Mouse (Mus musculus): Measurements from ENCODE around the gene Myo7a.

Myo7a gene

DNA sequence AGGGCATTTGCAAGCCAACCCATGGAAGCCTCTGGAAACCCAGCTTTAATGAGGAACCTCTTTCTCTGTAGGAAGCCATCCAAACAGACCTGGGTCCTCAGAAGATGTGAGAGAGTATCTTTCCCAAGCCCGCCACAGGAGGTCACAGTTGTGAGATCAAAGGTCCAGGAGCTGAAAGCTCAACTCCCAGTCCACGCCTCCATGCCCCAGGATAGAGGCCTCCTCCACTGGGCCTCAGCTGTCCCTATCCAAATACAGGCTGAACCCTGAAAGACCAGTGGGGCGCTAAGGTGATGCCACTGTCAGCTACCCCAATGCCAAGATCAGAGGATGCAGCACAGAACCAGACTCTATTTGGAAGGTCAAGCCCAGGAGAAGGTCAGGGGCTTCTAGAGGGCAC is 23.3 kb upstream of the Myo7a start:
- DNase-seq (ENCODE audit: low spot score in 2 of 2) = no peak

DNA sequence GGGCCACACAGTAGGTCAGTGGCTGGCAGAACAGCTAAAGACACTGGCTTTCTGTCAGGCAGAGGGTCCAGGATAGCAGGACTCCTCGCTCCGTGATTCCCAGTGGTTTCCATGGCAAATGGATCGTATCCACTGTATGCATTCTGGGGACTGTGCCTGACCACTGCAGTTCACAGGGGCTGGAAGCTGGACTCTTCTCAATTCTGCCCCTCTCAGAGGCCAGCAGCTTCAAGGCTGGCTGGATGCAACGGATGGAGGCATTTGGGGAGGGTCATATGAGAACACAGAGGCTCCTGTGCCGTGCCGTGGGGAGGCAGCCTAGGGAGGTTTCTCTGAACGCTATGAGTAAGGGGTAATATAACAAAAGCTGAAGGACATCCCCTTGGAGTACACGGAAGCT is 22.9 kb upstream of the Myo7a start:
- DNase-seq (ENCODE audit: low spot score in 2 of 2) = no peak

DNA sequence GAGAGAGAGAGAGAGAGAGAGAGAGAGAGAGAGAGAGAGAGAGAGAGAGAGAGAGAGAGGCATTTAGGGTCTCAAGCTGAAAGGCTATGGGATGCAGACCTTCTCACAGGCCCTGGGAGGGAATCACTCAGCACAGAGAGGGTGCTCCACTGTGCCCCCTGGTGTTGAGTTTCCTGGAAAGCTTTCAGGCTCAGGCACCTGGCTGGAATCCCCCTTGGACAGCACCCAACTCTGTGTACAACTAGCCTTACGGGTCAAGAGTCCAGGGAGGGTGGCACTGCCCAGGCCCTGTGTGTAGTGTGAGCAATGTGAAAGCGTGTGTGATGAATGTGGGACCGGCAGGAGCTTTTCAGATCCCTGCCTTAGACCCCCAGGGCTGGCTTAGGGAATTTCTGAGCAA is 21.9 kb upstream of the Myo7a start:
- DNase-seq (ENCODE audit: low spot score in 2 of 2) = no peak

DNA sequence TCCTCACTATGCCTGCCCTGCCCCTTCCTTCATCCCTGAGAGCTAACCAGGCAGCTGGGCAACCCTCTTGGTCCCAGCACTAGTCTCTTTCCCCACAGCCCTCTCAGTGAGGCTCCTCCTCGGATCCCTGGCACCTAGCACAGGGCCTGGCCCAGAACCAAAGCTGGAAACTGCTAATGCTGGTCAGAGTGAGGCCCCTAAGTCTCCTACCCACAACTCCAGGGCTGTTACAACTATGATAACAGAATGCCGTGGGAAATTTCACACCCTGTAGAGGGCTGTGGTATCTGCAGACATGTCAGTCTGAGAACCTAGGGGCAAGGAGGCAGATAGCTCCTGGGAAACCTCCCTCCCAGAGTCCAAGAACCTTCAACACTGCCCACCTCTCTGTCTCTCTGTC is 21.3 kb upstream of the Myo7a start:
- no peak for DNase-seq (ENCODE audit: low spot score in 2 of 2)

DNA sequence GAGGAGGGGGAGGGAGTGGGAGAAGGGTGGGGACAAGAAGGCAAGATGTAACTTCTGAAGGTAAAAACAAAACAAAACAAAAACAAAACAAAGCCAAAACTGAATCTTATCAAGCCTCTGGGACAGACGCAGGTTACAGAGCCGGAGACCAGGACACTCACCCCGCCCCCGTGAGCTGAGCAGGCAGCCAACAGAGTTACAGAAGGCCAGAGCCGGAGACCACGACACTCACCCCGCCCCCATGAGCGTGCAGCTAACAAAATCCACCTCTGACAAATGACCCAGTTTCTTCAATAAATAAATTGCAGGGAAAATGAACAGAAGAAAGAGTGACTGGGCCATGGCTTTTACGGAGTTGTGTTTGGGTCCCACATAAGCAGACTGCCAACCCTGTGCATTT is 19.9 kb upstream of the Myo7a start:
- no peak for DNase-seq (ENCODE audit: low spot score in 2 of 2)

DNA sequence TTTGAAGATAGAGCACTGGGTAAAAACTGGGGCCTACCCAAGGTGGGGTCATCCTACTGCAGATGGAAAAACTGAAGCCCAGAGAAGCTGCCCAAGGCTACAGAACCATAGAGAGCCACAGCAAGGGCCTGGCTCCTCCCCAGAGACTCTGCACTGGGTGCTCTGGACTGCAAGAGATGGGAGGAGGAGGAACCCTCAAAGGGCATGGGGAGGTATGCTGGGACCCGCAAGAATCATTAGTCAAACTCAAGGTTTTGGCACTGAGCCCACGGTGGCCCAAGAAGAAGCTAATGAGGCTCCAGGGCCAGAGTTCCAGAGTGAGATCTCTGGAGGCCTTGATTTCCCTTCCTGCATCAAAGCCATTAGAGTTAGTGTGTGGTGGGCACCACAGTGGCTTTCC is 18.7 kb upstream of the Myo7a start:
- no peak for DNase-seq (ENCODE audit: low spot score in 2 of 2)

DNA sequence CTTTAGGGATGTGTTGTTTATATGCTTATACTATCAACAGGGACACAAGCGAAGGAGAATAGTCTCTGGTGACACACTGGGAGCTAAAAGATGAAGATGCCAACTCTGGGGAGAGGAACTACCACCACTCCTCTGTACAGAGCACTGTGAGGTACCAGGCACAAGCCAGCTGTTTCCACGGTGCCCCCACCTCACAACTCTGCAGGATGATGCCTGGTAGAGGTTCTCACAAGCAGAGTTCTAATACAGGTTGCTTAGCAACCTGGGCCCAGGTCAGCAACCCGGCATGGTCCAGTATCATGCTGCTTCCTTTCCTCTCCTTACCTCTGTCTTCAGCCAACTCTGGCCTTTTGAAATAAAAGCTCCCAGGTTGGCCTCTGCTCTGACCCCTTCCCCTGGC is 18.3 kb upstream of the Myo7a start:
- no peak for DNase-seq (ENCODE audit: low spot score in 2 of 2)

DNA sequence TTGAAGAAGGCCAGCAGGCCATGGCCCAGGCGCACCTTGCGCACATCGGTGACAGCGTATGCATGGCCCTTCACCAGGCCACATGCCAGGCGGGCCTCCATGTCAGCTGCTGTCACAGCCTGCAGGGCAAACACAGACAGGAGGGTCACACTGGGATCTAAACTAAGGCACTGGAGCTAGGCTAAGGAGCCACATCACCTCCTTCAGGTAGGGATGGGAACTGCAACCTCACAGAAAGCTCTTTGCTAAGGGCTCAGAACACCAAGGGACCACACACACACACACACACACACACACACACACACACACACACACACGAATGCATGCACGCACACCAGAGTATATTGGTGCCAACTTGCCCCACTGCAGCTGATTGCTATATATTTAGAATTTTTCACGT is 12.4 kb upstream of the Myo7a start:
- no peak for DNase-seq (ENCODE audit: low spot score in 2 of 2)

DNA sequence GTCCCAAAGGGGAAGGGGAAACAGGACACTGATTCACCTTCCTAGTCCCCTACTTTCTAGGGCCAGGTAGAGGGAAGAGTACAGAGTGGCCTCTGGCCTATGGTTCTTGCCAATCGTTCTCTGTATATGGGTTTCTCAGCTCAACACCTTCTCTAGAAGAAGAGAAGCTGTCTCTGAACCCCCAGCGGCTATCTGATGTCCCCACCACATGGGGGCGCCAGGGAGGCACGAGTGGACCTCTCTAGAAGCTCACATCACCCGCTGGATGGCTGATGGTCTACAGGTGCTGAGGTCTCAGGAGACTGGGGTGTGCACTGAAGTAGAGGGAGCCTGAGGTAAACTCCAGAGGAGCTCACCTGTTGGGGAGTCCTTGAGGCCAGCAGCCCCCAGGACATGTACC is 6.1 kb upstream of the Myo7a start:
- no peak for DNase-seq (ENCODE audit: low spot score in 2 of 2)

DNA sequence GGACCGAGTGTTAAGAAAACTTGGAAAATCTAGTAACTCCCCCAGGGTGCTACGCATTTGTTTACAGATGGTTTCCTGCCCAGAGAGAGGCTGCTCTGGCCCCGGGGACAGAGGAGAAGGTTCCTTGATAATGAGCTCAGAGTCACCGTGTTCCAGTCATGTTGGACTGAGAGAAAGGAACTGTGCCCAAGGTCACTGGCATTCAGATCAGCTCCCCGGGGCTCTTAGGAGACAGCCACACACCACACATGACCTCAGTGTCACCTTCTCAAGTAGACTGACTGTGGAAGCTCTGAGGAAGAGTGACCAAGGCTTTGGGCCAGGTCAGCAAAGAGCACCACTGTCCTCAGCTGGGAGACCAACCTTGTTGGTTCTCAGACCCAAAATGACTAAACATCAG is 5.4 kb upstream of the Myo7a start:
- DNase-seq (ENCODE audit: low spot score in 2 of 2) = no peak

DNA sequence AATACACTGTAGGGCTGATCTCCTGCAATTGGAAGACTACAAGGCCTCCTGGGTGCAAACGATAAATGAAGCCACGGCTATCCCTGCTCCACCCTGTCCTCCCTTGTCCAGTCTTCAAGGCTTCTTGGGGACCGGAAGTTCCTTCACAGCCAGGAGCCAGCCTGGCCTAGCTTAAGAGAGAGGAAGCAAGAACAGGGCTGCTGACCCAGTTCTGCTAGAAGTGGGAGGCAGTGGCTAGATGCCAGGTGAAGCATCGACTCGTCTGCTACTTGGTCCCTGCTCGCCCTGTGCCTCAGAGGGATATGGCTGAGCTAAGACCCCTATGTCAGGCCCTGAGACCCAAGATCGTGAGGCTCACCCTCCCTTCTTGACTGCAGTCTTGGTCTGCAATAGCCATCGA is 2.3 kb upstream of the Myo7a start:
- DNase-seq (ENCODE audit: low spot score in 2 of 2) = peak in 1 of 2 experiments; percentile 44

DNA sequence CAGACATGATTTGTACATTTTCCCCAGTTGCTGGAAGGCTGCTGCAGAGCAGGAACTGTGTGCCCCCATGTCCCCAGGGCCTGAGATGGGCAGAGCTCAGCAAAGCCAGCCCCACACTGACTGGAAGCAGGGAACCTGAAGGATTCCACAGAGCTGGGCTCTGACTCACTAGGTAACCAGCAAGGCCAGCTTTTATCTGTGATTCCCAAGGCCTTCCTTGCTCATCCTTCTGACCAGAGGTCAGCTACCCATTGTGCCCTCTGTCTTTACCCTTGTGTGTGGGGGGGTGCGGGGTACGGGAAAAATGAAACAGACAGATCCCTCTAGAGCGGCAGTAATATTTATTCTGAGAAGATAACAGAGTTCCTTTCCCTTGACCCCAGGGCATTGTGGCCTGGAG is 1.9 kb upstream of the Myo7a start:
- DNase-seq (ENCODE audit: low spot score in 2 of 2) = no peak

DNA sequence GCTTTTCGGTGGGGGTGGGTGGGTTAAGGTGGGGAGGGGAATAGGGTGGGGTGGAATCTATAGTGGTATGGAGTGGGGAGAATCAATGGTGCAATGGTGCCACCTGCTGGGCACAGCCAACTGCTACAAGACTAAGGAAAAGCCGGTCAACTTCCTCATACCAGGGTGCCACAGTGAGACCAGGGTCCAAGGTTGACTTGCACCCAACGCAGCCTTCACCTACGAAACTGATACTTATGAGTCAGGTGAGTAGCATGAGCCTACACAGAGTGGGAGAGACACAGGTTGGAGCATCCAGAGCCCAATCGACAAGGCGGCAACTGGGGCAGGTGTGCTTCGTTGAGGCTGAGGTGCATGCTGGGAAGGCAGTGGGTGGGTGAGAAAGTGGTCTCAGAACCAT is 1.0 kb upstream of the Myo7a start:
- peak; percentile 75 to 78 for DNase-seq (ENCODE audit: low spot score in 2 of 2)

DNA sequence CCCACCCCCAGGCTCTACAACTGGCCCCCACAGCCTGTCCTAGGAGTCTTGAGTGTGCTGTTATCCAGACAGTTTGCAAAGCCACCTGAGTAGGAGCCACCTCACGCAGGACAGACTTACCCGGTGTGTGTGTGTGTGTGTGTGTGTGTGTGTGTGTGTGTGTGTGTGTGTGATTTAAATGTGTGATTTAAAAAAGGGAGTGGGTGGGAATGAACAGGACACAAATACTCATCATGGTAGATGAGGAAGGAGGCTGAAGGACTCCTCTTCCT is 573 bp upstream of the Myo7a start:
- DNase-seq (ENCODE audit: low spot score in 2 of 2) = no peak

DNA sequence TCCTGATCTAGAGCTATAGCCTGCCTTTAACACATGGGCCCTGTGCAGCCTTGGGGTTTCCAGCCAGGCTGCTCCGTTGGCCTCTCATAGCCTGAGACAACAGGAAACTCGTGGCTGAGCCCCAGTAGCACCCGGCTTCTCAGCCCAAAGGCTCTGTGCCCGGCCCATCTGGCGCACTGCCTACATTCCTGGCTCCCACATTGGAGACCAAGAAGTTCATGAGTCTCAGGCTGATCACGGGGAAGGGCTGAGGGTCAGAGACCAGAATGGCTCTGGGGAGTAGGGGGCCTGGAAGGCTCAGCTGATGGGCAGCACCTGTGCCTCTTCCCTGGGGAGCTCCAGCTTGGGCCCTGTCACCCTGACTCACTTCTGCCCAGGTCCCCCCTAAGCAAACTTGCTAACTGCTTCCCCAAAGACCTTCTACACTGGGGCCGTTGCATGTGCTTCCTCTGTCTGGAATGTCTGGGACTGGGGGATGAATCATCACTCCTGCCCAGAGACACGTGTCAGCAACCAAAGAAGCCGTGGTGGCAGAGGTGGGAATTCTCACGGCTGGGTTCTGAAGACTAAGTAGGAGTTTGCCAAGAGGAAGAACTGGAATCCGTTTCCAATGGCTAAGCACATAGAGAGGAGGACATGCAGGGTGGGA is 2.2 kb downstream of the Myo7a start:
- DNase-seq (ENCODE audit: low spot score in 2 of 2) = peak in 1 of 2 experiments; percentile 24

DNA sequence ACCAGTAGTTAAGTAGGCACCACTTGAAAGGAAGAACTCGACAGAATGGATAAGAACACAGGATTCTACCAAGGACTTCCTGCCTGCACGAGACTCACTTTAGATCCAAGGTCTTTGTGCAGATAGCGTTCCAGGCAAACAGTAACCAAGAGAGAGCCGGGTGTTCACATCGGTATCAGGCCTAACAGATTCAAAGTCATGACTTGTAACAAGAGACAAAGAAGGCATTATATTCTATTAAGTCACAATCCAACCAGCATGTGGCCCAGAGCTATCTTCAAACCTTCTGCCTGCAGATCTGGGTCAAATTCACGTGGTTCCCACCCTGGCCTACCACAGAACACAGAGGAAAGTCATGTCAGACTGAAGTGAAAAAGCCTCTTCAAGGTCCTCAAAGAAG is 4.7 kb downstream of the Myo7a start:
- no peak for DNase-seq (ENCODE audit: low spot score in 2 of 2)

DNA sequence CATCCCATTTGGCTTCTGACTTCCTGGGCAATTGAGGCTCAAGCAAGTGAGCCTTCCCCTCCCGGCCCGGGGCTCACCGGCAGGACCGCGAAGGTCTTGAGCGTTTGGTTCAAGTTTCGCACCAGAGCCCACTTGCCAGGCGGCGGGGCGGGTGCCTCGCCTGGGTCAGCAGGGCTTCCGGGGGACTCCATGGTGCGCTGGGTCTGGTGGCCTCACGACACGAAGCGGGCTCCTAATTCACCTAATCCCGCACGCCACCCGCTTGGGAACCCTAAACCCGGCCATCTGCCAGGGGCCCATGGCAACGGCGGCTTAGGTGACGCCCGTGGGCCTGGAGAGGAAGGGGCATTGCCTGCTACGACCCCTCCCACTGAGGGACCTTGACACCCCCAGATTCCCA is 8.1 kb downstream of the Myo7a start:
- DNase-seq (ENCODE audit: low spot score in 2 of 2) = no peak

DNA sequence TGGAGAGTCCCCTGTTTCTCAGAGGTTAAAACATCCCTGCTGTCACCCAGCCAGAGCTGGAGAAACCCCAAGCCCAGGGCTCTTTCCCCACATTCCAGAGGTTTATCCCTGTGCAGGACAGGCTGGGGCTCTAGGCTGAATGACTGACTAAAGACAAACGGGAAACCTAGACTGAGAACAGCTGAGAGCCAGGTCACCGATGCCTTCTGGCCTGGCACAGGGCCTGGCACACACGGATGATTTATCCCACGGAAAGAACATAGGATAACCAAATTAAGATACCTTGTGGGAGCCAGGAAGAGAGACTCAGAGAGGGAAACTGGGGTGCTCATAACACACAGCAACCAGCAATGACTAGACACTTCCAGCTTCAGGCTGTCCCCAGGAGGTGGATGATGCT is 9.6 kb downstream of the Myo7a start:
- DNase-seq (ENCODE audit: low spot score in 2 of 2) = no peak

DNA sequence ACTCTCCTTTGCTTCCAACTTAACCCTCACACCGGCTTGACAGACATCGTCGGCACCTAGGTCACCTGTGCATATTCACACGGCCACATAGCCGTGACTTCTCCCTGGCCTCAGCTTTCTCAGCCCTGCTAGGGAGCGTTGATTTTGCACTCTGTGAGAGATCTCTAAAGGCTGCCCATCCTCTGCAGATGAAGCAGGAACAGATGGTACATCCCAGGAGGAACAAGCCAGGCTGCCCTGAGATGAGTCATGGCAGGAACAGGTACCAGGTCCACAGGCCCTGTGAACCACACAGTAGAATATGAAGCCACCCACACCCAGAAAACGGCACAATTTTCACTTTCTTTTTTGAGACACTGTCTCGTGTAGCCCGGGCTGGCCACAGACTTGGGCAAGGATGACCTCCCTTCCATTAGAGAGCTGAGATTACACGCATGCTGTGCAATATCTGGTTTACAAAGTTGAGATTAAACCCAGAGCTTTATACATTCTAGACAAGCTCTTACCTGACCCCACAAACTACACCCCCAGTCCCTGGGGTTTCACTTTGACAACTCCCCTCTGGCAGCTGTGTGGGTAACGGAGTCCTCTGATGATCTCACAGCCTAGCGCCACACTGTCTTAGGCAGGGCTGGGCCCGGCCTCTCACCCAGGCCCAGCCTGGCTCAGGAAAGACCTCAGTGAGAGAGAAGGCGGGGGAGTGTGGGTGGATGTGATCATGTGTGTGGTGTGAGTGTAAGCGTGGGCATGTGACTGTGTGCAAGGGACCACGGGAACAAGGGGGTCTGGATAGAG is 10.5 kb downstream of the Myo7a start:
- peak in 1 of 2 experiments; percentile 23 for DNase-seq (ENCODE audit: low spot score in 2 of 2)

DNA sequence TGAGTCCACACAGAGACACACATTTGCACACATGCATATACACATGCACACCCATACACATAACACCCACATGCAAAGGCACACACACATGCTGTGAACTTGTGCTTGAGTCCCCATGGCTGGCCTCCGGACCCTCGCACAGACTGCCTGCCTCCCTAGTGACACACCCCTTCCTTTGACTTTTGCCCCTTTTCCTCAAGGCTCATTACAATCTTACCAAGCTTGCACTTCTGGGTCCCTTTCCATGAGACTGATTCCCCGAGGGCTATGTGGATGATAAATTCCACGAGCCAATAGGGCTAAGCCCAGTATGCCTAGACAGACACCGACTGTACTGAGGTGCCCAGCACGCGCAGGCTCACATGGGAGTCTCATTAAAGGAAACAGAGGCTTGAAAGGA is 13.1 kb downstream of the Myo7a start:
- DNase-seq (ENCODE audit: low spot score in 2 of 2) = no peak

DNA sequence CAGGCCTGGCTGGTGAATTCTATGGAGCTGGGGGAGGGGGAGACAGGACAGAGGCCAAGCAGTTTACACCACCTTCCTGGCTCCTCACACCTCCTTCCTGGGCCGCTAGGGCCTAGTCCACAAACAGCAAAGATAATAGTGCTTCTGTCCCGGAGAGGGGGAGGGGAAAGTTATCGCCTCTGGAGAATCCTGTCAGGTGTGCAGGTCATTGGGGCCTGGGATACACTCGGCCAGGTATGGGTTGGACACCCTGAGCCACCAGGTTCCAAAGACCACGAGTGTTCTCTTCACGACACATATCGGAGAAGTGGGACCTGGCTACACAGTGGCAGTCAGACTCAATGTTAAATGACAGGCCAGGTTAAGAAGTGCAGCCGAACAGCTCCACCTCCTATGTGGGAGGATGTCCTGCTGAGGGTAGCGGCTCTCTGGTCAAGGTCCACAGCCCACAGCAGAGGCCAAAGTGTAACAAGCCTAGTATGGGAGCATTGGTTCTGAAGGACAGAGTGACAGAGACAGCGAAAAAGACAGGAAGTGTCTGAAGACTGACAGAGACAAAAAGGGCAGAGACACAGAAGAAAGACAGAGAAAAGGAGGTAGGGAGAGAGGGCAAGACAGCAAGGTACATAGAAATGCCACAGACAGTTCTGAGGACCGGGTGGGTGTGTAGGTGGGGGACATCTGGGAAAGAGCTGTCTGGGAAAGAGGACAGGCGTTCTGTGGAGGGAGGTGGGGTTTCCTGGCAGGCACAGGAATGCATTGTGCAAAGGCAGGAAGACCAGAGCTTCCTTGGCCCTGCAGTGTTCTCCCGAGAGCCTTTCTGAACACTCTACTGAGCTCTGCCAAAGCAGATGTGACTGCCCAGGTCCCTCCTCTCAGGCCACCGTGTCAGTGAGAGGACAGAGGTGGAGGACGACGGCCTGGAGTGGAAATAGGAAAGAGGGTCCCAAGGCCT is 14.6 kb downstream of the Myo7a start:
- DNase-seq (ENCODE audit: low spot score in 2 of 2) = no peak

DNA sequence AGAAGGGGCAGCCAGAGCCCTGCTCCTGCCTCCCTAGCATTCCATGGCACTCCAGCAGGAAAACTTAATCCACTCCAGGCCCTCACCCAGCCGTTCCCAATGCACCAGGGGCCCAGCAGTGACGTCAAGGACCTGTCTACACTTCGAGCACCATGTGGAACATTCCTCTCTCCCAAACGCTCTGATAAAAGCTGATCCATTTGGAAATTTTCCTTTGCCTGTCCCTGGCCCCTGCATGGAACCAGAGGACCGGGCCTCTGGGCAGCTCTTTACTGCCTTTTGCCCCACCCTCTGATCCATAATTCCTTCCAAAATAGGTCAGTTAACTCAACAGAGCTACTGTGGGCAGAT is 15.4 kb downstream of the Myo7a start:
- no peak for DNase-seq (ENCODE audit: low spot score in 2 of 2)
